Mouse (Mus musculus): ENCODE measurements around the gene C530025M09Rik. TPM values are rescaled to one million over a fixed set of nuclear protein-coding genes. Genes with fewer than 3 reads are reported as not detected.

C530025M09Rik gene
- polyA plus RNA-seq, 1 experiment from 2014 or later: 0.89 TPM

Other genes starting within 250 kb of the C530025M09Rik start
- 8.1 and 8.6 TPM in 2 replicates for gene Syndig1, start 2.0 kb downstream of the C530025M09Rik start, polyA plus RNA-seq (2016; fragmentation: Nextera tagmentation; extraction: Ambion mirVana)

Data from forebrain, embryonic 12.5 days (tissue).